Mouse (Mus musculus) kidney, postnatal 0 days (tissue): ENCODE data around the gene Sh3bp5. TPM values are rescaled to one million over a fixed set of nuclear protein-coding genes. Genes with fewer than 3 reads are reported as not detected.

Experiments used
- ATAC-seq: fragments of 200-750 bp; cut with Nextera tagmentation; replicated peaks from 2 replicates; pipeline ENCODE4 v1.8.0; 2017; ENCODE audit warnings: low read depth, moderate number of reproducible peaks, moderate TSS enrichment, moderate library complexity; ENCODE audit not compliant: low FRiP score
- DNase-seq: peaks from one replicate; pipeline ENCODE4 v3.0.0-alpha.2; 2016; ENCODE audit warnings: low spot score
- H3K27ac ChIP-seq: fragments of 300-500 bp; sonication (generic); 2 replicates; pipeline ENCODE4 v1.5.1; 2014; ENCODE audit warnings: mild to moderate bottlenecking
- H3K27me3 ChIP-seq: fragments of 300-500 bp; sonication (generic); 2 replicates; pipeline ENCODE4 v1.6.1; 2014; ENCODE audit warnings: low read length, mixed read lengths; ENCODE audit not compliant: insufficient read depth
- H3K36me3 ChIP-seq: fragments of 300-500 bp; sonication (generic); 2 replicates; pipeline ENCODE4 v1.6.1; 2014; ENCODE audit warnings: low read length, mixed read lengths; ENCODE audit not compliant: insufficient read depth
- H3K4me1 ChIP-seq: fragments of 300-500 bp; sonication (generic); replicated peaks from 2 replicates; pipeline ENCODE4 v1.6.1; 2014; ENCODE audit warnings: antibody characterized with exemption, low read length, mixed read lengths; ENCODE audit not compliant: insufficient read depth
- H3K4me2 ChIP-seq: fragments of 300-500 bp; sonication (generic); 2 replicates; pipeline ENCODE4 v1.6.1; 2014; ENCODE audit warnings: mild to moderate bottlenecking, low read length, moderate library complexity, mixed read lengths
- H3K4me3 ChIP-seq: fragments of 300-500 bp; sonication (generic); replicated peaks from 2 replicates; pipeline ENCODE4 v1.5.1; 2014; ENCODE audit warnings: low read depth, low read length
- H3K9ac ChIP-seq: fragments of 300-500 bp; sonication (generic); 2 replicates; pipeline ENCODE4 v1.6.1; 2014; ENCODE audit warnings: low read depth, low read length
- H3K9me3 ChIP-seq: fragments of 300-500 bp; sonication (generic); replicated peaks from 2 replicates; pipeline ENCODE4 v1.6.1; 2016; ENCODE audit warnings: low read length, inconsistent platforms, mixed read lengths
- CTCF ChIP-seq: IDR thresholded peaks from 2 replicates; pipeline ENCODE4 v1.5.1; 2016; ENCODE audit warnings: antibody characterized with exemption, low read depth, mild to moderate bottlenecking, moderate library complexity
- WGBS: fragments of 180-500 bp; shearing (Covaris S2); extraction: QIAGEN DNeasy Blood & Tissue Kit; methylation state at CpG from one replicate; pipeline ENCODE4 v1.1.7; 2014; 5-methylcytosine and 5-hydroxymethylcytosine counted together
- polyA plus RNA-seq: library from polyadenylated mRNA; unstranded; fragments of >200 nt; fragmentation: Nextera tagmentation; extraction: Ambion mirVana; gene quantifications from 2 replicates; pipeline ENCODE4 v1.2.1, GENCODE M21; 2015

Sh3bp5 gene
- polyA plus RNA-seq, 1 experiment from 2014 or later = 45.2 TPM

- DNase-seq (peak; percentile 36), ATAC-seq (no peak)
- Histone ChIP-seq H3K9me3 (no peaks in the 10 kb centered on the region), H3K4me2 (no peak overlapping the region), H3K4me3 (no peak overlapping the region), H3K27me3 (no peaks in the 10 kb centered on the region), H3K4me1 (peaks cover 31% of the 10 kb centered on the region), H3K27ac (peak overlapping the region; percentile 26; the same call in 1 of the 2 replicates), H3K9ac (no peak overlapping the region), H3K36me3 (0 out of 2 replicates have a peak, but pooled peaks cover 3% of the 10 kb centered on the region)
- WGBS = 49% methylated on average over 7 of the region's 7 CpGs
- no peak for TF ChIP-seq CTCF
These were observed 20.9 kb downstream of the Sh3bp5 start for GRCm38 (mm10) chr14:31414967-31415376.

GRCm38 (mm10) chr14:31414235-31414966 is 21.5 kb downstream of the Sh3bp5 start:
- H3K9me3 ChIP-seq = no peaks in the 10 kb centered on the region
- 40% methylated on average over 10 of the region's 10 CpGs for WGBS
- no peak for DNase-seq
- no peak overlapping the region for H3K4me3 ChIP-seq
- H3K36me3 ChIP-seq = 0 out of 2 replicates have a peak, but pooled peaks cover 3% of the 10 kb centered on the region
- peak overlapping the region; percentile 26; the same call in 1 of the 2 replicates for H3K27ac ChIP-seq
- ATAC-seq = no peak
- no peak for TF ChIP-seq CTCF
- H3K27me3 ChIP-seq = no peaks in the 10 kb centered on the region
- no peak overlapping the region for H3K9ac ChIP-seq
- peaks cover 27% of the 10 kb centered on the region; the same call in 1 of the 2 replicates for H3K4me1 ChIP-seq
- H3K4me2 ChIP-seq = no peak overlapping the region

GRCm38 (mm10) chr14:31413475-31414086 is 22.3 kb downstream of the Sh3bp5 start:
- peak; percentile 32 for DNase-seq
- TF ChIP-seq CTCF = no peak
- H3K4me1 ChIP-seq = peaks cover 28% of the 10 kb centered on the region
- H3K4me3 ChIP-seq = no peak overlapping the region
- H3K4me2 ChIP-seq = no peak overlapping the region
- no peaks in the 10 kb centered on the region for H3K9me3 ChIP-seq
- WGBS = 33% methylated on average over 6 of the region's 6 CpGs
- peak overlapping the region; percentile 47; the same call in 1 of the 2 replicates for H3K27ac ChIP-seq
- no peak for ATAC-seq
- H3K27me3 ChIP-seq = no peaks in the 10 kb centered on the region
- 0 out of 2 replicates have a peak, but pooled peaks cover 3% of the 10 kb centered on the region for H3K36me3 ChIP-seq
- no peak overlapping the region for H3K9ac ChIP-seq

- no peak overlapping the region for H3K9ac ChIP-seq
- 0 out of 2 replicates have a peak, but pooled peaks cover 3% of the 10 kb centered on the region for H3K36me3 ChIP-seq
- H3K4me1 ChIP-seq = peaks cover 37% of the 10 kb centered on the region
- no peak overlapping the region for H3K4me3 ChIP-seq
- 46% methylated on average over 10 of the region's 10 CpGs for WGBS
- DNase-seq (no peak), ATAC-seq (no peak)
- H3K4me2 ChIP-seq = no peak overlapping the region
- H3K27me3 ChIP-seq = no peaks in the 10 kb centered on the region
- no peak overlapping the region for H3K27ac ChIP-seq
- no peak for TF ChIP-seq CTCF
- no peaks in the 10 kb centered on the region for H3K9me3 ChIP-seq
These were observed 23.2 kb downstream of the Sh3bp5 start for GRCm38 (mm10) chr14:31412651-31413056.

- Histone ChIP-seq H3K27me3 (no peaks in the 10 kb centered on the region), H3K27ac (no peak overlapping the region)
These were observed 25.1 kb downstream of the Sh3bp5 start for GRCm38 (mm10) chr14:31410737-31411136.

GRCm38 (mm10) chr14:31410123-31410724 is 25.7 kb downstream of the Sh3bp5 start:
- WGBS = 80% methylated on average over 9 of the region's 9 CpGs
- Histone ChIP-seq H3K27ac (no peak overlapping the region), H3K27me3 (no peaks in the 10 kb centered on the region), H3K4me2 (no peak overlapping the region), H3K9me3 (no peaks in the 10 kb centered on the region), H3K9ac (no peak overlapping the region), H3K4me1 (peaks cover 45% of the 10 kb centered on the region), H3K4me3 (no peak overlapping the region), H3K36me3 (peaks cover 6% of the 10 kb centered on the region; the same call in 1 of the 2 replicates)
- ATAC-seq (no peak), DNase-seq (no peak)
- no peak for TF ChIP-seq CTCF

More at GRCm38 (mm10) chr14:31410737-31411136, 25.1 kb downstream of the Sh3bp5 start:
- no peaks in the 10 kb centered on the region for H3K9me3 ChIP-seq
- no peak overlapping the region for H3K4me3 ChIP-seq
- H3K4me1 ChIP-seq = peaks cover 47% of the 10 kb centered on the region
- ATAC-seq (no peak), DNase-seq (no peak)
- no peak for TF ChIP-seq CTCF
- WGBS = 79% methylated on average over 4 of the region's 4 CpGs
- H3K36me3 ChIP-seq = peaks cover 6% of the 10 kb centered on the region; the same call in 1 of the 2 replicates
- no peak overlapping the region for H3K9ac ChIP-seq
- H3K4me2 ChIP-seq = no peak overlapping the region
